Mouse (Mus musculus): ENCODE results near the gene Tmem256. TPM values are rescaled to one million over a fixed set of nuclear protein-coding genes. Genes with fewer than 3 reads are reported as not detected.

Tmem256 gene
- polyA plus RNA-seq (2012; rRNA removed): 227 and 300 TPM in 2 replicates

DNA sequence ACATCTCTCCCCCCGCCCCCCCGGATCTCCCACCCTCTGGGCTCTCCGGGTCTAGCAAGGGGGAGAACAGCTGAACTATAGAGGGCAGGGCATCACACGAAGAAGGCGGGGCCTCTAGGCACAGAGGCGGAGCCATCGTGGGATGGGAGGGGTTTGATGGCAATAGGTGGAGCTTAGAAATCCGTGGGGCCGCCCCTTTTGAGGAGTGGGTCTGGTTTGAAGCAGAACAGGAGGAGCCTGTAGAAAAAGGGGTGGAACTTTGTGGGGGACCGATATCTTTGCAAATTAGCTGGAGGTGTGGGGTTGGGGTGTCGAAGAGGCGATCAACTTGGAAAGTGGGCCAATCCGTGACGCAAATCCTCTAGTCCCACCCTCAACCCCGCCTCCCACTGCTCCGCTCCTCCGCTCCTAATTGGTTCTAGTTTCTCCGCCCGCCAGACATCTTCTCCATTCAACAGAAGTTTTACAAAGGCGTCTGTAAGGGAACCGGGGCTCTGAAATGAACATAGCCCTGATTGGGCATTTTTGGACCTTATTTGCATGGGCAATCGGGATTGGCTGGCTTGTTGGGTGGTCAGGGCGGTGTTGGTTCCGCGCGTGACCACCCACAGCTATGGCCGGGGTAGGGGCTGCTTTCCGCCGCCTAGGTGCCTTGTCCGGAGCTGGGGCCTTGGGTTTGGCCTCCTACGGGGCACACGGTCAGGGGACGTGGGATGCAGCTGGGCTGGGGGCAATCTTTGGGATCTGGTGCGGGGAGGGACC is at the start of gene Tmem256:
TSS of gene Tmem256 (plus strand) at position 563 of the 762 bp plus-strand sequence.

DNA sequence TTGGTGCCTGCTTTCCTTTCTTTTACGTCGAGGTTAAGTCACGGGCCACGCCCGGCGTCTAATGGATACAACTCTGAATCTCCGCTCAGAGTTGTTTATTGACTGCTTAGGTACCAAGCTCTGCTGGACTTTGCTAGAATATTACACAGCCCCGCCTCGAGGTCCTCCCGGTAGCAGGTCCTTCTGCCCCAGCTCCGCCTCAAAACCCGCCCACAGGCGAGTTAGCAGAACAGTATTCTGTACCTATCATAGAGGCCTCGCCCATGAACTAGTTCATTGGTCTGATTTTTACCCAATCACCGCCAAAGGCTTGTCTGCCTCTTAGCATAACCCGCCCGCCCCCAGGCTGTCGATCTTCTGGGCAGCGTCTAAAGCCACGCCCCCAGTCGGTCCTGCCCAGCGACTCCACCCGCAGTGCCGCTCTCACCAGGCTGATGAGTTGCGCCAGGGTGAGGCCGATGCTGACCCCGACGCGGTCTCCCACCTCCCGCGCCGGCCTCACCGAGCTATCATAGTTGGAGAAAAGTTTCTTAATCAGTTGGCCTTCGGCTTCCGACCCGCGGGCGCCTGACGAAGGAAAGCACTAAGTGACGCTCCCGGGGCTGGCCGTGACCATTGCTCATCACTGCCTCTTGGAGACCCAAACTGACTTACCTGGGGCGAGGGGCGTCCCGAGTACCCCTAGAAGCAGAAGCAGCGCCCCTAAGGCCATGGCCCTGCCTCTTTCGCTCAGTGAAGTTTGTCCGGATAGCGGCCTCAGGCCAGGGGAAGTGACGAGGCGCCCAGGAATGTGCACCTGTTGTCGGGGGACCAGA is 42.9 kb upstream of the Tmem256 start, which contains the start of gene Chrnb1:
TSS of gene Chrnb1 (minus strand) at position 776 of the 815 bp plus-strand sequence.

GRCm38 (mm10) chr11:69801379-69801977 is 36.8 kb upstream of the Tmem256 start, which contains the start of gene Fgf11:
Gene Fgf11 (minus strand): TSS chr11:69801857.

DNA sequence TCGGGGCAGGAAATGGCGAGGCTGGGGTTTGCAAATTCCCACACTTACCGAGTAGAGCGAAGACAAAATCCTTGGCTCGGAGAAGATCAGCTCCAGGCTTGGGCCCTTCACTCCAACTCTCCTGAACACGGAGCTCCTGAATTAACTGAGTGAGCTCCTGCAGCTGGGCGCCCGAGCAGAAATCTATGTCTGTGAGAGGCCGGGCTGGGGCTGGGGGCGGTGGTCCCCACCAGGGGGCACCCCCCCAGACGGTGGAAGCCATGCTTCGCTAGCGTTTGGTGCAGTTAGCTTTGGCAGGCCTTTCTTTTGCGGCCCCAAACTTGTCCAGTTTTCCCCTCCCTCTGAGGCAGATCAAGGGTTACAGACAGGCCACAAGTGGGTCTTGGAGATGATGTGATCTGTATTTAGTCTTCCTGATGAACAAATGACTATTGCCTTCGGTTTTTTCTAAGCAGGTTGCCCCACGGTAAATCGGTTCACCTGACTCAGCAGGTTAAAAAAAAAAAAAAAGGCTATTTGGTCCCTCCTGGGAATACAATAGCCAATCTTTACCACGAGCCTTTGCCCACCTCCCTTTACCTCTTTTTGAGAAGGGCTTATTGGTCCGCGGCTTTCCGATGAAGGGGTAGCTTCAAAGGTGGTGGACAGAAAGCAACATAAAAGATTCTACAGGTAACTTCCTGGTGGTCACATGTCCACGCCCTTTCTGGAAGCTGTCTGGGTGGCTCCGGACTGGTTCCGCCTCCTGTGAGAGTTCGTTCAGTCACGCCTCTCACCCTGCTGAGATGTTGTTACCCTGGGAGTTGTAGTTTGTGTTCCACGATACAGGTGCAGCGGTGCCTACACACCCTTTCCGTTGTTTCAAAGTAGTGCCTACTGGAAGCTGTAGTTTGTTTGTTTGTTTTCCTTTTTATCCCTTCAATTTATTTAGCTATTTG is 33.1 kb upstream of the Tmem256 start, which contains the start of gene Tmem102:
TSS of gene Tmem102 (minus strand) at position 653 of the 938 bp plus-strand sequence.

DNA sequence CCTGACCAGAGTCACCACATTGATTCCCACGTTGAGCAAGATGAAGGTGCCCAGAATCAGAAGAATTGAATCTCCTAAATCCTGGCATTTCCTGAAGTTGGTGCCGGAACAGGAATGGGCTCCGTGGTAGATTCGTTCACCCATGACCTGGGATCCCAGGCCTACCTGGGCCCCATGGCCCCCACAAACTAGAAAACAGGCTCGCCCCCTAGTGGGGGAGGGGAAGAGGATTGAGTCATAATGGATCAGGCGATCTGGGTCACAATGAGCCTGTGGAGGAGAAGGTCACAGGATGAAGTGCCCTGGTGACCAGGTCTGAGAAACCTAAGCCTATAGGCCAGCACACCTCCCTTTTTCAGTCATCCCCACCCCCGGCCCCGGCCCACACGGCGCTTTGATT is 23.2 kb upstream of the Tmem256 start, which contains the start of gene Gm39566:
TSS of gene Gm39566 (minus strand) at position 144 of the 400 bp plus-strand sequence.

GRCm38 (mm10) chr11:69818365-69818764 is 19.9 kb upstream of the Tmem256 start, which contains the start of gene Spem2:
Gene Spem2 (minus strand): TSS chr11:69818465.

DNA sequence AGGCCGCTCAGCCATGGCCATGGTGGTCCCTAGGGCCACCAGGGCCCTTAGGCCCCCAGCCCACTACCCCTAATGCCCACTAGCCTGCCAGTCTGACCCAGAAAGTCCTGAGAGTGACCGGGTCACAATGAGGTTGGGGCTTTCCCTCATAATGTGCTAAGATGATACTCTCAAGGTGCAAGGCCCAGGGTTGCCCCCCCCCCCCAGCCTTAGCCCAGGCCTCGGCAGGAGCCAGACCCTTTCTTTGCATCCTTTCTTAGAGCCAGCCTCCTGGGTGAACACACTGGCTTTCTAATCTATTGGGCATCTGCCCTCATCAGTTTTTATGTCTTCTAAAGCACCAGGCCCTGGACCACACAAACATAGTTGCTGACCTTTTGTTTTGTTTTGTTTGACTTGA is 16.2 kb upstream of the Tmem256 start, which contains the start of gene Spem1:
TSS of gene Spem1 (minus strand) at position 101 of the 400 bp plus-strand sequence.

DNA sequence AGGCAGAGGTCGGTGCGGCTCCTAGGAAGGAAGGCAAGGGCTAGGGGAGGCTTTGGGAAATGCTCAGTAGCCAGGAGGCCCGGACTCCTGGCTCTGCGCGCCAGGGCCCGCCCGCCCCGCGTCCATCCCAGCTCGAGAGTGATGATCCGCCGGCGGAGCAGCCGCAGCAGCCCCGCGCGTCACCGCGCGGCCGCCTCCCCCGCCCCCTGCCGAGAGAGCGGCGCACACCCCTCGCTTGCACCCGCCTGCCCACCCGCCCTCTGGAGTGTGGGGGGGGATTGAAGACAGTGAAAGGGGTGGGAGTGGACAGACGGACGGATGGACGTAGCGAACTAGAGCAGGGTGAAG is 736 bp upstream of the Tmem256 start, which contains the start of gene Nlgn2:
TSS of gene Nlgn2 (minus strand) at position 181 of the 348 bp plus-strand sequence.

GRCm38 (mm10) chr11:69846198-69846680 is 7.9 kb downstream of the Tmem256 start, which contains the start of gene Plscr3:
Gene Plscr3 (plus strand): TSS chr11:69846376.

GRCm38 (mm10) chr11:69858113-69858998 is 20.0 kb downstream of the Tmem256 start, which contains the start of gene Tnk1:
Gene Tnk1 (minus strand): TSS chr11:69858730.

GRCm38 (mm10) chr11:69877878-69878277 is 39.6 kb downstream of the Tmem256 start, which contains the start of gene Tmem95:
Gene Tmem95 (minus strand): TSS chr11:69878018.

GRCm38 (mm10) chr11:69880853-69881603 is 42.7 kb downstream of the Tmem256 start, which contains the start of gene Kctd11:
Gene Kctd11 (minus strand): TSS chr11:69881406.

Other genes with a start within 250 kb of the Tmem256 start
- 5.7 and 7.2 TPM in 2 replicates for gene Atp1b2, start 232.6 kb upstream of the Tmem256 start, polyA plus RNA-seq (2012; rRNA removed)
- gene Shbg, start 220.6 kb upstream of the Tmem256 start, polyA plus RNA-seq (2012; rRNA removed): 2.6 and 2.9 TPM in 2 replicates
- gene Sat2, start 216.5 kb upstream of the Tmem256 start, polyA plus RNA-seq (2012; rRNA removed): 7.3 and 7.7 TPM in 2 replicates
- gene Fxr2, start 205.5 kb upstream of the Tmem256 start, polyA plus RNA-seq (2012; rRNA removed): 17.5 and 22.6 TPM in 2 replicates
- 0.07 and 0.11 TPM in 2 replicates for gene Sox15, start 183.2 kb upstream of the Tmem256 start, polyA plus RNA-seq (2012; rRNA removed)
- 45.9 and 49.8 TPM in 2 replicates for gene Mpdu1, start 175.9 kb upstream of the Tmem256 start, polyA plus RNA-seq (2012; rRNA removed)
- gene Cd68, start 172.4 kb upstream of the Tmem256 start, polyA plus RNA-seq (2012; rRNA removed): 14.8 and 16.0 TPM in 2 replicates
- gene Eif4a1, start 166.1 kb upstream of the Tmem256 start, polyA plus RNA-seq (2012; rRNA removed): 330 and 348 TPM in 2 replicates
- 37.6 and 40.5 TPM in 2 replicates for gene Senp3, start 156.4 kb upstream of the Tmem256 start, polyA plus RNA-seq (2012; rRNA removed)
- 0.54 and 0.78 TPM in 2 replicates for gene Tnfsf13, start 152.7 kb upstream of the Tmem256 start, polyA plus RNA-seq (2012; rRNA removed)
- gene Tnfsf12, start 142.7 kb upstream of the Tmem256 start, polyA plus RNA-seq (2012; rRNA removed): 4.4 and 4.8 TPM in 2 replicates
- gene Tnfsfm13, start 142.4 kb upstream of the Tmem256 start, polyA plus RNA-seq (2012; rRNA removed): 0.96 and 1.1 TPM in 2 replicates
- 5.5 and 8.0 TPM in 2 replicates for gene Polr2a, start 79.9 kb upstream of the Tmem256 start, polyA plus RNA-seq (2012; rRNA removed)
- gene Slc35g3, start 76.5 kb upstream of the Tmem256 start, polyA plus RNA-seq (2012; rRNA removed): 0.02 TPM in 1 of 2 replicates, not detected in the other
- 2.3 and 2.8 TPM in 2 replicates for gene Zbtb4, start 72.6 kb upstream of the Tmem256 start, polyA plus RNA-seq (2012; rRNA removed)
- 1.3 and 1.6 TPM in 2 replicates for gene Chrnb1, start 42.6 kb upstream of the Tmem256 start, polyA plus RNA-seq (2012; rRNA removed)
- gene Fgf11, start 36.7 kb upstream of the Tmem256 start, polyA plus RNA-seq (2012; rRNA removed): 0.43 and 0.58 TPM in 2 replicates
- gene Tmem102, start 32.9 kb upstream of the Tmem256 start, polyA plus RNA-seq (2012; rRNA removed): 1.2 and 1.6 TPM in 2 replicates
- not detected in 2 replicates for gene Gm39566, start 23.2 kb upstream of the Tmem256 start, polyA plus RNA-seq (2012; rRNA removed)
- gene Spem2, start 20.0 kb upstream of the Tmem256 start, polyA plus RNA-seq (2012; rRNA removed): not detected in 2 replicates
- not detected in 2 replicates for gene Spem1, start 16.3 kb upstream of the Tmem256 start, polyA plus RNA-seq (2012; rRNA removed)
- gene Nlgn2, start 730 bp upstream of the Tmem256 start, polyA plus RNA-seq (2012; rRNA removed): 2.2 and 3.1 TPM in 2 replicates
- gene Plscr3, start 7.9 kb downstream of the Tmem256 start, polyA plus RNA-seq (2012; rRNA removed): 19.8 and 22.6 TPM in 2 replicates
- gene Tnk1, start 20.2 kb downstream of the Tmem256 start, polyA plus RNA-seq (2012; rRNA removed): 0.49 and 0.73 TPM in 2 replicates
- not detected in 2 replicates for gene Tmem95, start 39.5 kb downstream of the Tmem256 start, polyA plus RNA-seq (2012; rRNA removed)
- gene Kctd11, start 42.9 kb downstream of the Tmem256 start, polyA plus RNA-seq (2012; rRNA removed): 1.2 TPM in 2 replicates
- gene Acap1, start 57.0 kb downstream of the Tmem256 start, polyA plus RNA-seq (2012; rRNA removed): 7.9 and 10.7 TPM in 2 replicates
- gene 2810408A11Rik, start 62.5 kb downstream of the Tmem256 start, polyA plus RNA-seq (2012; rRNA removed): 0.36 and 0.38 TPM in 2 replicates
- gene Neurl4, start 62.6 kb downstream of the Tmem256 start, polyA plus RNA-seq (2012; rRNA removed): 11.4 and 13.4 TPM in 2 replicates
- gene Gps2, start 75.4 kb downstream of the Tmem256 start, polyA plus RNA-seq (2012; rRNA removed): 43.2 and 45.2 TPM in 2 replicates
- gene Eif5a, start 83.4 kb downstream of the Tmem256 start, polyA plus RNA-seq (2012; rRNA removed): 578 and 620 TPM in 2 replicates
- 0.08 and 0.42 TPM in 2 replicates for gene Ybx2, start 97.3 kb downstream of the Tmem256 start, polyA plus RNA-seq (2012; rRNA removed)
- 8.7 and 9.0 TPM in 2 replicates for gene Slc2a4, start 109.7 kb downstream of the Tmem256 start, polyA plus RNA-seq (2012; rRNA removed)
- gene Cldn7, start 126.3 kb downstream of the Tmem256 start, polyA plus RNA-seq (2012; rRNA removed): 3.2 and 4.8 TPM in 2 replicates
- gene Ctdnep1, start 142.6 kb downstream of the Tmem256 start, polyA plus RNA-seq (2012; rRNA removed): 23.5 and 24.9 TPM in 2 replicates
- 34.3 and 36.0 TPM in 2 replicates for gene Elp5, start 144.0 kb downstream of the Tmem256 start, polyA plus RNA-seq (2012; rRNA removed)
- gene Gabarap, start 152.6 kb downstream of the Tmem256 start, polyA plus RNA-seq (2012; rRNA removed): 191 and 207 TPM in 2 replicates
- gene Phf23, start 157.3 kb downstream of the Tmem256 start, polyA plus RNA-seq (2012; rRNA removed): 15.0 and 15.6 TPM in 2 replicates
- gene Dvl2, start 162.1 kb downstream of the Tmem256 start, polyA plus RNA-seq (2012; rRNA removed): 4.2 and 4.6 TPM in 2 replicates
- 164 and 167 TPM in 2 replicates for gene Acadvl, start 176.9 kb downstream of the Tmem256 start, polyA plus RNA-seq (2012; rRNA removed)
- gene Dlg4, start 178.4 kb downstream of the Tmem256 start, polyA plus RNA-seq (2012; rRNA removed): 1.6 and 2.3 TPM in 2 replicates
- 170 and 192 TPM in 2 replicates for gene Asgr1, start 215.6 kb downstream of the Tmem256 start, polyA plus RNA-seq (2012; rRNA removed)

All from liver, embryonic 18 days (tissue).